Mouse (Mus musculus): ENCODE measurements around the gene Cryba4.
A peak's percentile ranks its signal among the peaks of the same experiment; 100 is the strongest.

Cryba4 gene

GRCm38 (mm10) chr5:112210104-112210503 is 42.2 kb downstream of the Cryba4 start:
- peak; percentile 38 to 78 for DNase-seq (ENCODE audit: inconsistent age in 2 of 2, low spot score in 1 of 2)

DNA sequence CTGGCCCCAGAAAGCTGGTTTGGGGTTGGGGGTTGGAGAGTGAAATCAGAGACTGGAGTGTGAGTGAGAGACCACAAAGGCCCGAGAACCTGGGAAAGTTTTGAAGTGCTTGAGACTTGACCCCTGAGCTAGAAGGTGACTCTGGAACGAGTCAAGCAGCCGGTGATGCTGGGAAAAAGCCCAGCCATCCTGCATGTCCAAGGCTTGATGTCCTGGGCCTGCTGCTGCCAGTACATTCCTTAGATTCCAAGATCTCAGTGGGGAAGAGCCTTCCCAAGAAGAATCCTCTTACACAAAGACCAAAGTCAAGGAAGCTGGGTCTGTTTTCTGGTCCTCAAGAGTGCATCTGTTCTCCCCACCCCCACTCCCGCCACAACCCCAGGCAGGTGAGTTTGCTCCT is 44.0 kb downstream of the Cryba4 start:
- no peak for DNase-seq (ENCODE audit: inconsistent age in 2 of 2, low spot score in 1 of 2)

GRCm38 (mm10) chr5:112206543-112207255 is 45.6 kb downstream of the Cryba4 start:
- no peak for DNase-seq (ENCODE audit: inconsistent age in 2 of 2, low spot score in 1 of 2)

DNA sequence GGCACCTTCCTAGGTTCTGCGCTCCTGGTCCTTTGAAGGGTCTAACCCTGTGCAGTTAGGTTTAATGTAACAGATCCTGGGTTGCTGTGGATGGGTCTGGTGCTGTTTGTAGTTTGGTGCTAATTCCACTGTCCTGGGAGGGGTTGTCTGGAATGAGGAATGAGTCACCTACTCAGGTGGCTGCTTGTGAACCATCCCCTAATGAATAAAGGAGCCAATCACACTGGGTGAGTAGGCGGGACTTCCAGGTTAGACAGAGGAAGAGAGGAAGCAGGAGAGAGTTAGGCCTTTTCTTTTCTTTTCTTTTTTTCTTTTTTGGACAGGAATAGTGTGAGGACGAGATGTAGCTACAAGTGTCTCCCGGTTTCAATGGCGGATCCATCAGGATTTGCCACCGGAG is 52.7 kb downstream of the Cryba4 start:
- DNase-seq (ENCODE audit: inconsistent age in 2 of 2, low spot score in 1 of 2) = no peak
